Mouse (Mus musculus): Measurements from ENCODE around the gene Tbx18. TPM values are rescaled to one million over a fixed set of nuclear protein-coding genes. Genes with fewer than 3 reads are reported as not detected.

Tbx18 gene
- polyA plus RNA-seq, 1 experiment from 2014 or later = not detected

DNA sequence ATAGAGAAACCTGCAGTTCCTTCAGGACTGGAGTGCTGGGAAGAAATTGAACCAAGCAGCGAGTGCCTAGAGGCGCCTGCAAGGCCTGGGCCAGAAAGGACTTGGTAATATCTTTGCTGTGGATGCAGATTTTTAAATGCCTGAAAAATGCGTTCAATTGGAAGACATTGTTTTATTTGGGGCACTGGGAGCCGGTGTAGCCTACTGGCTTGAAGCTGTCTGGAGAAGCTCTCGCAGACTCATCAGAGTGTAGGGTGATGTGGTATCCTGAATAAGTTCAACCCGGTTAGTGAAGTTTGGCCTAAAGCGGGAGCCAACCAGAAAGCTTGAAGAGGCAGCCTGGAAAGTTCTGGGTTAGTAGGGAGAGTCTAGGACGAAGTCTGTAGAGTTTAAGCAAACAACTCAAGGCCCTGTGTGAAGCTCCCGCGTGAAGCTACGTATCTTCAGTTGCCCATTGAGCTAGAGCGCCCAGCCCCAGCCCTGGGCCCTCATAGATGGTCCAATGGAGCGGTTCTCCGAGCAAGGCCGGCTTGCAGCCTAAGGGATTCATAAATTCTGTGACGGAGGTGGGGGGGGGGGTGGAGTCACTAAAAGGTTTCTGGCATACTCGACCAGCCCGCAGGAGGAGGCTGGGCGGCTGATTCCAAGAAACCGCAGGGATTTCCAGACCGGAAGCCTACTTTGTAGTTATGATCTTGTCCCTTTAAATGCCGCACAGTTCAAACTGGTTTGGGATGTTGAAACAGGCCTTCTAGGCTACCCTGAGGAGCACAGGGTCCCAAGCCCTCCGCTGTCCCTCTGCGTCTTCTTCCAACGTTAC lies 1.6 kb upstream of the Tbx18 start:
- Histone ChIP-seq H3K27ac (no peak overlapping the region), H3K36me3 (ENCODE audit: inconsistent target) (no peaks in the 10 kb centered on the region), H3K79me2 (ENCODE audit: inconsistent target) (no peaks in the 10 kb centered on the region), H3K4me3 (ENCODE audit: inconsistent target) (no peak overlapping the region)
- WGBS (ENCODE audit: missing documents) = 11% methylated on average over 25 of the region's 25 CpGs

- no peak overlapping the region for H3K4me3 ChIP-seq (ENCODE audit: inconsistent target)
Observed at GRCm38 (mm10) chr9:87730271-87730960, 644 bp downstream of the Tbx18 start.

GRCm38 (mm10) chr9:87729316-87730270 lies 1.5 kb downstream of the Tbx18 start:
- 5% methylated on average over 73 of the region's 75 CpGs for WGBS (ENCODE audit: missing documents)
- Histone ChIP-seq H3K79me2 (ENCODE audit: inconsistent target) (no peaks in the 10 kb centered on the region), H3K36me3 (ENCODE audit: inconsistent target) (no peaks in the 10 kb centered on the region), H3K4me3 (ENCODE audit: inconsistent target) (no peak overlapping the region), H3K27ac (no peak overlapping the region)

More at GRCm38 (mm10) chr9:87730271-87730960, 644 bp downstream of the Tbx18 start:
- no peak overlapping the region for H3K27ac ChIP-seq
- WGBS (ENCODE audit: missing documents) = 2% methylated on average over 75 of the region's 91 CpGs
- H3K79me2 ChIP-seq (ENCODE audit: inconsistent target) = no peaks in the 10 kb centered on the region
- no peaks in the 10 kb centered on the region for H3K36me3 ChIP-seq (ENCODE audit: inconsistent target)

DNA sequence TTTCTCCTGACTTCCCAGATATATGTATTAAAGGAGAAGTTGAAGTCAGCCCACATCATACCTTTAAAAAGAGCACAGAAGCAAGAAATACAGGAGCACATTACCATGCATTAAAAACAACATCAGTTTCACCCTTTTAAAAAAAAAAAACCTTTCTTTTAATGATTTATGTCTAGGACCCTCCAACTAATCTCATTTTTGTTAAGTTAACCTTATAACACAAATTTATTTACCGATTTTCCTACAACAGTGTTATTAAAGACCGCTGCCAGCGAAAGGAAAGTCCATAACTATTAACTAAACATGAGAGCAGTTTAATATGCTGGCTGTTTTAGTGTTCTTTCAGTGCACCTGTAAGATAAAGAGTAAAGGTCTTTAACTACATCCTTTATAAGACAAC lies 3.0 kb downstream of the Tbx18 start:
- WGBS (ENCODE audit: missing documents) = 30% methylated on average over 3 of the region's 3 CpGs
- H3K27ac ChIP-seq = no peak overlapping the region
- no peaks in the 10 kb centered on the region for H3K79me2 ChIP-seq (ENCODE audit: inconsistent target)
- no peaks in the 10 kb centered on the region for H3K36me3 ChIP-seq (ENCODE audit: inconsistent target)
- H3K4me3 ChIP-seq (ENCODE audit: inconsistent target) = no peak overlapping the region

GRCm38 (mm10) chr9:87727155-87727953 lies 3.7 kb downstream of the Tbx18 start:
- Histone ChIP-seq H3K79me2 (ENCODE audit: inconsistent target) (no peaks in the 10 kb centered on the region), H3K4me3 (ENCODE audit: inconsistent target) (no peak overlapping the region), H3K36me3 (ENCODE audit: inconsistent target) (no peaks in the 10 kb centered on the region), H3K27ac (no peak overlapping the region)
- 20% methylated on average over 12 of the region's 12 CpGs for WGBS (ENCODE audit: missing documents)

- 85% methylated on average over 2 of the region's 2 CpGs for WGBS (ENCODE audit: missing documents)
- Histone ChIP-seq H3K4me3 (ENCODE audit: inconsistent target) (no peak overlapping the region), H3K27ac (no peak overlapping the region), H3K79me2 (ENCODE audit: inconsistent target) (no peaks in the 10 kb centered on the region), H3K36me3 (ENCODE audit: inconsistent target) (no peaks in the 10 kb centered on the region)
Observed at GRCm38 (mm10) chr9:87721793-87722192, 9.3 kb downstream of the Tbx18 start.

DNA sequence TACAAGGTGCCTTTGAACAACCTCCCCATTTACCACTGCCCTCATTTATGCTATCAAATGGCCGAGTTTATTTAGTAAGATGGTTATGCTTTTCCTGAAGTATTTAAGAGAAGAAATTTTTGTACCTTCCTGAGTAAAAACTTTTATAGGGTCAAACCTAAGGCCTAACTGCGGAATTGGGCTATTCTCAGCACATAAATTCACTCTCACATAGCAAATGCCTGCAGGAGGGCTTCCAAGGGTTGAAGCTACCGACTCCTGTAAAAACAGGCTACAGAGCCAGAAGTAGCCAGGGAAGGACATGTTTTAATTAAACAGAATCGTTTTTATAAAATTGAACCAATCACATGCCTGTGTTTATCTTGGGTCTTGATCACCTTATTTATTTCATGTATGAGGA lies 20.7 kb downstream of the Tbx18 start:
- Histone ChIP-seq H3K79me2 (ENCODE audit: inconsistent target) (no peaks in the 10 kb centered on the region), H3K36me3 (ENCODE audit: inconsistent target) (no peaks in the 10 kb centered on the region), H3K4me3 (ENCODE audit: inconsistent target) (no peak overlapping the region), H3K27ac (no peak overlapping the region)
- WGBS (ENCODE audit: missing documents) = 73% methylated on average over 4 of the region's 4 CpGs

DNA sequence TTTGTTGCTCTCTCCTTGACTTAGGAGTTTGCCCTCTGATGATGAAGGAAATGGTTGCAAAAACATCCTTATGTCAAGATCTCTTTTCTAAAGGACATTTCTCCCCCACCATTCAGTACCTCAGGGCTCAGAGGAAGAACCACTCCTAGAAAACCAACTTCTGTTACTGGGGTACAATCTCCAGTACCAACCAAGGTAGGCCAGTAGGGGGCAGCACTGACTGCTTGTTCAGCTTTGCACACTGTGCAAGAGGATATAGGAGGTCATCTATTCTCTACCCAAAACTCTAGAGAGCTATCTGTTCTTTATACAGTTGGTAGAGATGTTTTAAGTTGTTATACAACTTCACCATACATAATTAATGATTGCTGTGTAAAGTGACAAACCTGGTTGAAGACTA lies 22.9 kb downstream of the Tbx18 start:
- Histone ChIP-seq H3K27ac (no peak overlapping the region), H3K36me3 (ENCODE audit: inconsistent target) (no peaks in the 10 kb centered on the region), H3K79me2 (ENCODE audit: inconsistent target) (no peaks in the 10 kb centered on the region), H3K4me3 (ENCODE audit: inconsistent target) (no peak overlapping the region)

DNA sequence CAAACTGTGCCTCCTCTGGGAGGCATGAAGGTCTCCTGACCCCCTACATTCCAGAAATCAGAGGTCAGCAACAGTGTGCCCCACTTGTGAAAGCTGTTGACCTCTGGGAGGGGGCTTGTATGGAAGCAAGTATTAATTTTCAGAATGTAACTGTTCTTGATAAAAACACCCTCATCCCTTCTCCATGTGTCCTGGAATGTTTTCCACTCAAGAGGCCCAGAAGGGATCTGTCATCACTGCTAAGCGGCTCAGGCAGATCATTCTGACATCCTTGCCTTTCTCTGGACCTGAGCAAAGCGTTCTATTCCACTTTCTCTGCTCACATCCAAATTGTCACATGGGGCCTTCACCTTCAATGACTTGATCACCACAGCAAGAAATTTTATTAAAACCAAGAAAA lies 28.8 kb downstream of the Tbx18 start:
- 89% methylated on average over 2 of the region's 2 CpGs for WGBS (ENCODE audit: missing documents)
- H3K79me2 ChIP-seq (ENCODE audit: inconsistent target) = no peaks in the 10 kb centered on the region
- no peak overlapping the region for H3K27ac ChIP-seq
- H3K4me3 ChIP-seq (ENCODE audit: inconsistent target) = no peak overlapping the region
- no peaks in the 10 kb centered on the region for H3K36me3 ChIP-seq (ENCODE audit: inconsistent target)

- no peaks in the 10 kb centered on the region for H3K79me2 ChIP-seq (ENCODE audit: inconsistent target)
- WGBS (ENCODE audit: missing documents) = 84% methylated on average over 8 of the region's 9 CpGs
- no peak overlapping the region for H3K4me3 ChIP-seq (ENCODE audit: inconsistent target)
- H3K36me3 ChIP-seq (ENCODE audit: inconsistent target) = no peaks in the 10 kb centered on the region
- H3K27ac ChIP-seq = no peak overlapping the region
Observed at GRCm38 (mm10) chr9:87686981-87687380, 44.1 kb downstream of the Tbx18 start.

DNA sequence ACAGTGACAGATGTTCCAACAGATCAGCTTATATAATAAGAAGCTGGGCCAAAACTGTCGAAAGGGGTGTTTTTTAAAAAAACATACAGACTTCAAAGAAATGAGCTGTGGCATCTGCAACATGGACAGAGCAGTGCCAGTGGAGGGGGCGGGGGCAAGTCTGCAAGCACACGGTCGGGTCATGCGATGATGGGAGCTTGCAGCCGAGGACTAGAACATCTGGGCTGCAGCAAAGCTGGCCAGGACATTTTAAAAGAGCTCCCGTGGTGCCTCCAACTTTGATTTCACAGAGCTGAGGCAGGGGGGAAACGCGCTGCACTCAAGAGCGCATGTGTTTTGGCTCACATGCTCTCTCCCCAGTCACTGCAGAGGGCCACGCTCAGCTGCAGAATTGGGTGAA lies 48.8 kb downstream of the Tbx18 start:
- no peaks in the 10 kb centered on the region for H3K36me3 ChIP-seq (ENCODE audit: inconsistent target)
- H3K4me3 ChIP-seq (ENCODE audit: inconsistent target) = no peak overlapping the region
- 82% methylated on average over 11 of the region's 11 CpGs for WGBS (ENCODE audit: missing documents)
- H3K27ac ChIP-seq = no peak overlapping the region
- no peaks in the 10 kb centered on the region for H3K79me2 ChIP-seq (ENCODE audit: inconsistent target)

Measured in macrophage (primary cell).